Mouse (Mus musculus) hindbrain, embryonic 14.5 days (tissue): ENCODE data around the gene Jaml. TPM values are rescaled to one million over a fixed set of nuclear protein-coding genes. Genes with fewer than 3 reads are reported as not detected.

Experiments used
- ATAC-seq: fragments of 200-750 bp; cut with Nextera tagmentation; 2 replicates; pipeline ENCODE4 v1.8.0; 2017; ENCODE audit warnings: moderate number of reproducible peaks, mild to moderate bottlenecking, moderate TSS enrichment, moderate library complexity; ENCODE audit not compliant: low FRiP score
- DNase-seq: peaks from one replicate; pipeline ENCODE4 v3.0.0-alpha.2; 2015; ENCODE audit warnings: low spot score
- H3K27ac ChIP-seq: fragments of 300-500 bp; sonication (generic); 2 replicates; pipeline ENCODE4 v1.5.1; 2014; ENCODE audit warnings: mild to moderate bottlenecking, moderate library complexity
- H3K27me3 ChIP-seq: fragments of 300-500 bp; sonication (generic); 2 replicates; pipeline ENCODE4 v1.6.1; 2014; ENCODE audit warnings: mild to moderate bottlenecking, low read length, mixed read lengths; ENCODE audit not compliant: control insufficient read depth, insufficient read depth
- H3K36me3 ChIP-seq: fragments of 300-500 bp; sonication (generic); replicated peaks from 2 replicates; pipeline ENCODE4 v1.6.1; 2014; ENCODE audit not compliant: control insufficient read depth, insufficient read depth
- H3K4me1 ChIP-seq: fragments of 300-500 bp; sonication (generic); replicated peaks from 2 replicates; pipeline ENCODE4 v1.6.1; 2014; ENCODE audit warnings: antibody characterized with exemption, low read length, mixed read lengths; ENCODE audit not compliant: control insufficient read depth, insufficient read depth
- H3K4me2 ChIP-seq: fragments of 300-500 bp; sonication (generic); replicated peaks from 2 replicates; pipeline ENCODE4 v1.6.1; 2014; ENCODE audit warnings: mild to moderate bottlenecking, moderate library complexity
- H3K4me3 ChIP-seq: fragments of 300-500 bp; sonication (generic); replicated peaks from 2 replicates; pipeline ENCODE4 v1.5.1; 2014; ENCODE audit warnings: mild to moderate bottlenecking, low read length
- H3K9ac ChIP-seq: fragments of 300-500 bp; sonication (generic); 2 replicates; pipeline ENCODE4 v1.6.1; 2014
- H3K9me3 ChIP-seq: fragments of 300-500 bp; sonication (generic); 2 replicates; pipeline ENCODE4 v1.6.1; 2016; ENCODE audit warnings: low read length; ENCODE audit not compliant: control insufficient read depth
- WGBS: fragments of 180-500 bp; shearing (Covaris S2); extraction: QIAGEN DNeasy Blood & Tissue Kit; methylation state at CpG from one replicate; pipeline ENCODE4 v1.1.7; 2014; 5-methylcytosine and 5-hydroxymethylcytosine counted together
- polyA plus RNA-seq: library from polyadenylated mRNA; unstranded; fragments of >200 nt; fragmentation: Nextera tagmentation; extraction: Ambion mirVana; gene quantifications from 2 replicates; pipeline ENCODE4 v1.2.1, GENCODE M21; 2014

Jaml gene
- polyA plus RNA-seq, 1 experiment from 2014 or later, result not detected

GRCm38 (mm10) chr9:45126941-45127340, 48.0 kb downstream of the Jaml start:
- Histone ChIP-seq H3K4me2 (no peak overlapping the region), H3K9me3 (no peaks in the 10 kb centered on the region), H3K9ac (no peak overlapping the region), H3K36me3 (peaks cover 21% of the 10 kb centered on the region), H3K4me1 (peaks cover 7% of the 10 kb centered on the region), H3K27me3 (no peaks in the 10 kb centered on the region), H3K4me3 (no peak overlapping the region), H3K27ac (no peak overlapping the region)
- ATAC-seq (no peak), DNase-seq (no peak)
- WGBS, result 62% methylated on average over 7 of the region's 7 CpGs

GRCm38 (mm10) chr9:45130119-45130518, 51.1 kb downstream of the Jaml start:
- peaks cover 18% of the 10 kb centered on the region for H3K36me3 ChIP-seq
- H3K4me1 ChIP-seq, result no peaks in the 10 kb centered on the region
- H3K9me3 ChIP-seq, result no peaks in the 10 kb centered on the region
- H3K4me3 ChIP-seq, result no peak overlapping the region
- 66% methylated on average over 3 of the region's 3 CpGs for WGBS
- no peak overlapping the region for H3K27ac ChIP-seq
- no peak for DNase-seq
- H3K9ac ChIP-seq, result no peak overlapping the region
- no peak for ATAC-seq
- peaks cover 6% of the 10 kb centered on the region for H3K27me3 ChIP-seq
- no peak overlapping the region for H3K4me2 ChIP-seq

GRCm38 (mm10) chr9:45133484-45134310, 54.7 kb downstream of the Jaml start:
- Histone ChIP-seq H3K9me3 (no peaks in the 10 kb centered on the region), H3K27me3 (peaks cover 42% of the 10 kb centered on the region), H3K4me2 (no peak overlapping the region), H3K9ac (no peak overlapping the region), H3K4me3 (no peak overlapping the region), H3K36me3 (no peaks in the 10 kb centered on the region), H3K27ac (no peak overlapping the region), H3K4me1 (no peaks in the 10 kb centered on the region; the same call in 1 of the 2 replicates)
- DNase-seq (peak; percentile 45), ATAC-seq (no peak)
- 25% methylated on average over 5 of the region's 5 CpGs for WGBS

GRCm38 (mm10) chr9:45136442-45137169, 57.6 kb downstream of the Jaml start:
- H3K4me3 ChIP-seq, result no peak overlapping the region
- H3K9me3 ChIP-seq, result no peaks in the 10 kb centered on the region
- 15% methylated on average over 7 of the region's 7 CpGs for WGBS
- no peak overlapping the region for H3K4me2 ChIP-seq
- H3K4me1 ChIP-seq, result no peaks in the 10 kb centered on the region; the same call in 1 of the 2 replicates
- H3K27ac ChIP-seq, result no peak overlapping the region
- H3K27me3 ChIP-seq, result peaks cover 70% of the 10 kb centered on the region
- ATAC-seq (no peak), DNase-seq (no peak)
- no peaks in the 10 kb centered on the region for H3K36me3 ChIP-seq
- H3K9ac ChIP-seq, result no peak overlapping the region

GRCm38 (mm10) chr9:45138191-45139032, 59.4 kb downstream of the Jaml start, which contains the start of gene Scn4b:
Gene Scn4b, plus strand, starts transcription at chr9:45138395.
- Histone ChIP-seq H3K4me2 (peak within 1 kb of the TSS; percentile 89), H3K9me3 (no peaks in the 10 kb centered on the region), H3K27ac (no peak within 1 kb of the TSS), H3K36me3 (no peaks in the 10 kb centered on the region), H3K9ac (peak within 1 kb of the TSS; percentile 56), H3K4me1 (no peaks in the 10 kb centered on the region; the same call in 1 of the 2 replicates), H3K4me3 (peak within 1 kb of the TSS; percentile 39), H3K27me3 (peaks cover 80% of the 10 kb centered on the region)
- WGBS, result under 1% methylated on average over 71 of the region's 76 CpGs
- DNase-seq (peak; percentile 58), ATAC-seq (no peak)

GRCm38 (mm10) chr9:45139082-45139481, 60.1 kb downstream of the Jaml start:
- H3K27ac ChIP-seq, result no peak overlapping the region
- peaks cover 86% of the 10 kb centered on the region for H3K27me3 ChIP-seq
- H3K4me2 ChIP-seq, result peak overlapping the region; percentile 89
- DNase-seq (no peak), ATAC-seq (no peak)
- no peaks in the 10 kb centered on the region for H3K9me3 ChIP-seq
- H3K4me3 ChIP-seq, result peak overlapping the region; percentile 39
- peak overlapping the region; percentile 56; the same call in 1 of the 2 replicates for H3K9ac ChIP-seq
- H3K36me3 ChIP-seq, result no peaks in the 10 kb centered on the region
- no peaks in the 10 kb centered on the region; the same call in 1 of the 2 replicates for H3K4me1 ChIP-seq
- WGBS, result 3% methylated on average over 7 of the region's 7 CpGs

GRCm38 (mm10) chr9:45140945-45141344, 62.0 kb downstream of the Jaml start:
- DNase-seq (no peak), ATAC-seq (no peak)
- peaks cover 5% of the 10 kb centered on the region; the same call in 1 of the 2 replicates for H3K4me1 ChIP-seq
- 60% methylated on average over 7 of the region's 7 CpGs for WGBS
- no peak overlapping the region for H3K27ac ChIP-seq
- H3K9me3 ChIP-seq, result no peaks in the 10 kb centered on the region
- H3K36me3 ChIP-seq, result no peaks in the 10 kb centered on the region
- H3K4me3 ChIP-seq, result no peak overlapping the region
- no peak overlapping the region for H3K9ac ChIP-seq
- H3K4me2 ChIP-seq, result no peak overlapping the region
- H3K27me3 ChIP-seq, result peaks cover 90% of the 10 kb centered on the region

- no peaks in the 10 kb centered on the region for H3K36me3 ChIP-seq
- H3K27ac ChIP-seq, result no peak overlapping the region
- H3K4me3 ChIP-seq, result no peak overlapping the region
- peaks cover 7% of the 10 kb centered on the region; the same call in 1 of the 2 replicates for H3K4me1 ChIP-seq
- no peaks in the 10 kb centered on the region for H3K9me3 ChIP-seq
- ATAC-seq (no peak), DNase-seq (no peak)
- H3K9ac ChIP-seq, result no peak overlapping the region
- peaks cover 87% of the 10 kb centered on the region for H3K27me3 ChIP-seq
- H3K4me2 ChIP-seq, result no peak overlapping the region
- WGBS, result 69% methylated on average over 3 of the region's 3 CpGs
Measured at GRCm38 (mm10) chr9:45142686-45143085, 63.7 kb downstream of the Jaml start.
